Comparison of ENCODE assay signal across 9 mouse cellular contexts in genomic region chr6:100074672-100075335, GRCm38 (mm10).
DNase-seq lines count a peak whose midpoint lies in the region; ATAC-seq and TF ChIP-seq lines count a peak whose summit lies in the region.
"Had no signal": no experiment of that assay in that cellular context is flagged by ENCODE, and none has a peak within 500 bp of the region (broad histone marks: within the 10 kb centered on the region; RNA-seq: fewer than 3 reads in every experiment).

No protein-coding gene starts in this region.

- peak; percentile 66 for ATAC-seq in intestine, embryonic 14.5 days (replicated peaks; ENCODE audit: low FRiP score, low TSS enrichment, low read depth)
- no peak for ATAC-seq in intestine, postnatal 0 days
- ATAC-seq in embryonic facial prominence, embryonic 11.5 days (replicated peaks; ENCODE audit: insufficient number of reproducible peaks, low FRiP score, low TSS enrichment, low read depth) = no peak
- peak; percentile 67; the same call in 1 of the 2 replicates for ATAC-seq in limb, embryonic 12.5 days (ENCODE audit: insufficient number of reproducible peaks, insufficient read depth, low FRiP score, low TSS enrichment, low read depth)

- no peaks in the 10 kb centered on the region for H3K9me3 ChIP-seq in intestine, embryonic 14.5 days (ENCODE audit: control insufficient read depth, low read length)
- no peaks in the 10 kb centered on the region for H3K9me3 ChIP-seq in intestine, postnatal 0 days (ENCODE audit: control insufficient read depth)
- H3K9me3 ChIP-seq in embryonic facial prominence, embryonic 11.5 days (replicated peaks; ENCODE audit: control insufficient read depth, low read length) = no peaks in the 10 kb centered on the region
- no peaks in the 10 kb centered on the region for H3K9me3 ChIP-seq in limb, embryonic 12.5 days

- WGBS in intestine, embryonic 14.5 days = 7% methylated on average over 10 of the region's 10 CpGs
- WGBS in intestine, postnatal 0 days = 16% methylated on average over 10 of the region's 10 CpGs
- 22% methylated on average over 10 of the region's 10 CpGs for WGBS in embryonic facial prominence, embryonic 11.5 days
- WGBS in limb, embryonic 12.5 days = 10% methylated on average over 10 of the region's 10 CpGs

- H3K27me3 ChIP-seq in intestine, embryonic 14.5 days (replicated peaks; ENCODE audit: control insufficient read depth, insufficient read depth, low read length) = no peaks in the 10 kb centered on the region
- H3K27me3 ChIP-seq in intestine, postnatal 0 days (replicated peaks; ENCODE audit: control insufficient read depth, insufficient read depth, low read length) = no peaks in the 10 kb centered on the region
- H3K27me3 ChIP-seq in embryonic facial prominence, embryonic 11.5 days (ENCODE audit: control insufficient read depth, insufficient read depth, low read length) = no peaks in the 10 kb centered on the region
- peaks cover 23% of the 10 kb centered on the region for H3K27me3 ChIP-seq in limb, embryonic 12.5 days

- peak overlapping the region; percentile 30; the same call in 1 of the 2 replicates for H3K4me2 ChIP-seq in intestine, embryonic 14.5 days (ENCODE audit: low read length)
- H3K4me2 ChIP-seq in intestine, postnatal 0 days (replicated peaks; ENCODE audit: low read depth) = no peak overlapping the region
- no peak overlapping the region for H3K4me2 ChIP-seq in embryonic facial prominence, embryonic 11.5 days (ENCODE audit: low read depth, low read length)
- peak overlapping the region; percentile 42 for H3K4me2 ChIP-seq in limb, embryonic 12.5 days

- TF ChIP-seq CTCF in intestine, postnatal 0 days (IDR thresholded peaks at IDR 0.05; ENCODE audit: low read depth) = no peak

- peak overlapping the region; percentile 67 for H3K27ac ChIP-seq in intestine, embryonic 14.5 days (ENCODE audit: low read depth)
- H3K27ac ChIP-seq in intestine, postnatal 0 days (ENCODE audit: low read depth, low read length) = no peak overlapping the region
- no peak overlapping the region for H3K27ac ChIP-seq in embryonic facial prominence, embryonic 11.5 days (replicated peaks; ENCODE audit: low read depth, low read length)
- H3K27ac ChIP-seq in limb, embryonic 12.5 days = no peak overlapping the region

- DNase-seq in intestine, embryonic 14.5 days (ENCODE audit: low spot score) = peak; percentile 82
- DNase-seq in embryonic facial prominence, embryonic 11.5 days (ENCODE audit: low spot score) = peak; percentile 47
- peak; percentile 22 to 39 for DNase-seq in heart, postnatal 36 days
- DNase-seq in retina, embryonic 14.5 days (ENCODE audit: low spot score) = peak; percentile 57
- DNase-seq in layer of hippocampus, postnatal 25 days (ENCODE audit: extremely low spot score in 1 of 2, low spot score in 1 of 2) = no peak
- no peak for DNase-seq in B cell, adult 2 months

- no peak overlapping the region for H3K4me3 ChIP-seq in intestine, embryonic 14.5 days (ENCODE audit: low read depth, low read length)
- H3K4me3 ChIP-seq in intestine, postnatal 0 days (ENCODE audit: low read depth, low read length) = no peak overlapping the region
- no peak overlapping the region for H3K4me3 ChIP-seq in embryonic facial prominence, embryonic 11.5 days (ENCODE audit: low read depth, low read length)
- no peak overlapping the region; the same call in 1 of the 2 replicates for H3K4me3 ChIP-seq in limb, embryonic 12.5 days (replicated peaks)
- H3K4me3 ChIP-seq: myocyte had no signal

- H3K9ac ChIP-seq in intestine, embryonic 14.5 days (ENCODE audit: low read length) = no peak overlapping the region
- H3K9ac ChIP-seq in intestine, postnatal 0 days (ENCODE audit: low read depth, low read length) = no peak overlapping the region
- no peak overlapping the region for H3K9ac ChIP-seq in embryonic facial prominence, embryonic 11.5 days (replicated peaks; ENCODE audit: low read length)
- H3K9ac ChIP-seq in limb, embryonic 12.5 days (replicated peaks) = no peak overlapping the region

- peaks cover 23% of the 10 kb centered on the region for H3K4me1 ChIP-seq in intestine, embryonic 14.5 days (replicated peaks; ENCODE audit: control insufficient read depth, insufficient read depth, low read length)
- H3K4me1 ChIP-seq in intestine, postnatal 0 days (replicated peaks; ENCODE audit: control insufficient read depth, insufficient read depth, low read length) = no peaks in the 10 kb centered on the region
- H3K4me1 ChIP-seq in embryonic facial prominence, embryonic 11.5 days (ENCODE audit: control insufficient read depth, insufficient read depth, low read length) = peaks cover 4% of the 10 kb centered on the region; the same call in 1 of the 2 replicates
- H3K4me1 ChIP-seq in limb, embryonic 12.5 days (replicated peaks) = peaks cover 28% of the 10 kb centered on the region

- intact Hi-C loops in heart, postnatal 36 days (cut with DNase I) = no loop called here

- H3K36me3 ChIP-seq in intestine, embryonic 14.5 days (ENCODE audit: control insufficient read depth, insufficient read depth, low read length) = no peaks in the 10 kb centered on the region
- H3K36me3 ChIP-seq in intestine, postnatal 0 days (ENCODE audit: control insufficient read depth, insufficient read depth) = no peaks in the 10 kb centered on the region
- no peaks in the 10 kb centered on the region for H3K36me3 ChIP-seq in embryonic facial prominence, embryonic 11.5 days (replicated peaks; ENCODE audit: control insufficient read depth, insufficient read depth, low read depth, low read length)
- no peaks in the 10 kb centered on the region for H3K36me3 ChIP-seq in limb, embryonic 12.5 days

Comparison
In these comparisons a context has a peak if more than half of its experiments do, and no peak if none do; other contexts are left out.
1. ATAC-seq: peak in intestine, embryonic 14.5 days (single experiment) and limb, embryonic 12.5 days (single experiment); none in intestine, postnatal 0 days (single experiment) and embryonic facial prominence, embryonic 11.5 days (single experiment).
2. H3K4me2 ChIP-seq: peak in intestine, embryonic 14.5 days (single experiment) and limb, embryonic 12.5 days (single experiment); none in intestine, postnatal 0 days (single experiment) and embryonic facial prominence, embryonic 11.5 days (single experiment).
3. DNase-seq: peak in intestine, embryonic 14.5 days (single experiment), embryonic facial prominence, embryonic 11.5 days (single experiment), heart, postnatal 36 days (2 of 2) and retina, embryonic 14.5 days (single experiment); none in layer of hippocampus, postnatal 25 days (0 of 2) and B cell, adult 2 months (0 of 2).